8 mouse cellular contexts compared by ENCODE assay signal in genomic region chr9:31279885-31280365, GRCm38 (mm10). TPM values are rescaled to one million over a fixed set of nuclear protein-coding genes. Genes with fewer than 3 reads are reported as not detected.
DNase-seq lines count a peak whose midpoint lies in the region; ATAC-seq and TF ChIP-seq lines count a peak whose summit lies in the region.

No protein-coding gene starts in this region.

- H3K9me3 ChIP-seq in heart, embryonic 12.5 days (replicated peaks), result no peaks in the 10 kb centered on the region
- no peaks in the 10 kb centered on the region for H3K9me3 ChIP-seq in forebrain, embryonic 13.5 days (replicated peaks)
- H3K9me3 ChIP-seq in stomach, postnatal 0 days (ENCODE audit: control insufficient read depth, low read length), result no peaks in the 10 kb centered on the region

- TF ChIP-seq CTCF in stomach, postnatal 0 days (IDR thresholded peaks at IDR 0.05; ENCODE audit: low read depth), result no peak

- H3K27ac ChIP-seq in heart, embryonic 12.5 days (ENCODE audit: poor library complexity, severe bottlenecking), result peak overlapping the region; percentile 96
- peak overlapping the region; percentile 100 for H3K27ac ChIP-seq in forebrain, embryonic 13.5 days
- peak overlapping the region; percentile 99 for H3K27ac ChIP-seq in stomach, postnatal 0 days (replicated peaks)

- WGBS in heart, embryonic 12.5 days, result under 1% methylated on average over 25 of the region's 25 CpGs
- WGBS in forebrain, embryonic 13.5 days, result under 1% methylated on average over 25 of the region's 25 CpGs
- WGBS in stomach, postnatal 0 days, result under 1% methylated on average over 25 of the region's 25 CpGs

- ATAC-seq in heart, embryonic 12.5 days (ENCODE audit: insufficient number of reproducible peaks, low FRiP score), result peak; percentile 83
- ATAC-seq in forebrain, embryonic 13.5 days, result peak; percentile 92; the same call in 1 of the 2 replicates
- ATAC-seq in megakaryocyte progenitor cell, adult 5-6 weeks (replicated peaks; ENCODE audit: poor library complexity), result peak; percentile 55
- ATAC-seq in stomach, postnatal 0 days (ENCODE audit: low FRiP score, low TSS enrichment), result peak; percentile 87

- peak overlapping the region; percentile 76 for H3K4me3 ChIP-seq in heart, embryonic 12.5 days
- peak overlapping the region; percentile 80 for H3K4me3 ChIP-seq in forebrain, embryonic 13.5 days
- peak overlapping the region; percentile 79 for H3K4me3 ChIP-seq in stomach, postnatal 0 days (ENCODE audit: low read depth, low read length)

- H3K36me3 ChIP-seq in heart, embryonic 12.5 days, result no peaks in the 10 kb centered on the region
- H3K36me3 ChIP-seq in forebrain, embryonic 13.5 days (ENCODE audit: poor library complexity, severe bottlenecking), result no peaks in the 10 kb centered on the region
- no peaks in the 10 kb centered on the region for H3K36me3 ChIP-seq in stomach, postnatal 0 days (ENCODE audit: control insufficient read depth, insufficient read depth, low read length)

- peak overlapping the region; percentile 74 for H3K4me2 ChIP-seq in heart, embryonic 12.5 days
- peak overlapping the region; percentile 78 for H3K4me2 ChIP-seq in forebrain, embryonic 13.5 days
- peak overlapping the region; percentile 70 for H3K4me2 ChIP-seq in stomach, postnatal 0 days (replicated peaks; ENCODE audit: low read depth)

- H3K4me1 ChIP-seq in heart, embryonic 12.5 days (replicated peaks), result peaks cover 12% of the 10 kb centered on the region
- peaks cover 24% of the 10 kb centered on the region for H3K4me1 ChIP-seq in forebrain, embryonic 13.5 days
- peaks cover 4% of the 10 kb centered on the region; the same call in 1 of the 2 replicates for H3K4me1 ChIP-seq in stomach, postnatal 0 days (replicated peaks; ENCODE audit: control insufficient read depth, insufficient read depth)

- TF ChIP-seq EP300 in stomach, postnatal 0 days (optimal IDR thresholded peaks at IDR 0.05), result peak; percentile 53

- DNase-seq in heart, postnatal 4 days, result no peak
- DNase-seq in R1 (ENCODE audit: low read depth, low spot score), result peak; percentile 99
- DNase-seq in kidney, postnatal 4 days, result peak; percentile 81 to 90
- peak; percentile 95 for DNase-seq in stomach, postnatal 0 days (ENCODE audit: low spot score)
- no peak for DNase-seq in cerebellum, adult 11-12 months

- peak overlapping the region; percentile 72 for H3K9ac ChIP-seq in heart, embryonic 12.5 days
- H3K9ac ChIP-seq in forebrain, embryonic 13.5 days, result peak overlapping the region; percentile 99
- peak overlapping the region; percentile 95 for H3K9ac ChIP-seq in stomach, postnatal 0 days (ENCODE audit: low read length)

- H3K27me3 ChIP-seq in heart, embryonic 12.5 days (replicated peaks), result no peaks in the 10 kb centered on the region
- no peaks in the 10 kb centered on the region for H3K27me3 ChIP-seq in forebrain, embryonic 13.5 days
- H3K27me3 ChIP-seq in stomach, postnatal 0 days (ENCODE audit: control insufficient read depth, insufficient read depth, low read length), result no peaks in the 10 kb centered on the region

RNA-seq across cellular contexts. Expression of gene Prdm10, which starts 0.4 kb away (rescaled TPM):
- 5.4 and 5.7 TPM in 2 replicates for polyA plus RNA-seq in heart, embryonic 12.5 days (2016; fragmentation: Nextera tagmentation; extraction: Ambion mirVana)
- 1 to 10 TPM; 6.8 to 7.5 TPM for total RNA-seq in heart, postnatal 4 days (2021)
- 8.6 and 8.8 TPM in 2 replicates for polyA plus RNA-seq in forebrain, embryonic 13.5 days (2015; fragmentation: Nextera tagmentation; extraction: Ambion mirVana)
- 8.9 and 11.7 TPM in 2 replicates for total RNA-seq in megakaryocyte progenitor cell, adult 5-6 weeks (2015)
- total RNA-seq in megakaryocyte progenitor cell, adult 5-6 weeks (2017), result 9.2 and 10.6 TPM in 2 replicates
- polyA plus RNA-seq in stomach, postnatal 0 days (2015; fragmentation: Nextera tagmentation; extraction: Ambion mirVana), result 1.1 and 1.2 TPM in 2 replicates

Comparison
In these comparisons a context has a peak if more than half of its experiments do, and no peak if none do; other contexts are left out.
1. DNase-seq: peak in R1 (single experiment), kidney, postnatal 4 days (2 of 2) and stomach, postnatal 0 days (single experiment); none in heart, postnatal 4 days (single experiment) and cerebellum, adult 11-12 months (single experiment).
2. Peak in every context shown above with its lines, with median percentiles within 50 percentile points of each other: ATAC-seq, H3K27ac ChIP-seq, H3K4me2 ChIP-seq, H3K4me3 ChIP-seq and H3K9ac ChIP-seq.